Comparison of ENCODE assay signal across 7 mouse cellular contexts in the genomic region with DNA sequence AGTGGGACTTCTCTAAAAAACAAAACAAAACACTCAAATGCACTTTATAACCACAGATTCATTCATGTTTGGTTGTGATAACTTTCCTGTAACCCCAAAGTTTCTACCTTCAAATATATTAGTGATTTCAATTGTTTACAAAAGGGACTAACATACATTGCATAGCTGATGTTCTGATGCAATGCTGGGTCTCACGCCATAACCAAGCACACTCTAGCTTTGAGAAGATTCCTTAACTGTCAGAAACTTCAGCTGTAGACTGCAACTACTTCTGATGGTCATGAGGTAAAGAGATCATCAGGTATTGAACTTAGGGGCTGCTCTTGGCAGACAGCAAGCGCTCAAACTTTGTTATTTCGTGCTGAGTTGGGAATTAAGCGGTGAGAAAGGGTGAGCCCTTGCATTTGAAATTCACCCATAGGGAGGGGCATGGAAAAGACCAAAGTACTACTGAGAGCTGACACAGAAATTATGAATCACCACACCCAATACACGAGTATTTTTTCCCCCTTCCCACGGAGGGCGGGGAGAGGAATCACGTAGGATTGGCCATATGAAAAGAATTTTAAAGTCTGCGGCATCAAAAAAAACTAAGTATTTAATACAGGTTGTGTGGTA. TPM values are rescaled to one million over a fixed set of nuclear protein-coding genes. Genes with fewer than 3 reads are reported as not detected.
DNase-seq lines count a peak whose midpoint lies in the region; ATAC-seq and TF ChIP-seq lines count a peak whose summit lies in the region.

No protein-coding gene starts in this region.

- peak overlapping the region; percentile 90 for H3K9ac ChIP-seq in forebrain, embryonic 12.5 days
- peak overlapping the region; percentile 92 for H3K9ac ChIP-seq in liver, embryonic 11.5 days (ENCODE audit: low read depth, low read length)

- H3K4me3 ChIP-seq in spleen, adult 2 months (ENCODE audit: extremely low read depth, insufficient read depth, insufficient read length) = peak overlapping the region; percentile 74; the same call in 1 of the 2 replicates
- peak overlapping the region; percentile 74 for H3K4me3 ChIP-seq in forebrain, embryonic 12.5 days (replicated peaks)
- peak overlapping the region; percentile 83 for H3K4me3 ChIP-seq in liver, embryonic 11.5 days (ENCODE audit: low read depth, low read length)

- no peaks in the 10 kb centered on the region for H3K27me3 ChIP-seq in spleen, adult 2 months (ENCODE audit: control insufficient read depth, insufficient read depth, low read length)
- no peaks in the 10 kb centered on the region for H3K27me3 ChIP-seq in forebrain, embryonic 12.5 days
- H3K27me3 ChIP-seq in liver, embryonic 11.5 days (replicated peaks; ENCODE audit: control insufficient read depth, insufficient read depth, low read length) = no peaks in the 10 kb centered on the region

- no peak for ATAC-seq in forebrain, embryonic 12.5 days (ENCODE audit: low FRiP score)
- no peak for ATAC-seq in liver, embryonic 11.5 days (replicated peaks; ENCODE audit: low FRiP score)
- no peak for ATAC-seq in monocyte, adult 5-6 weeks (replicated peaks; ENCODE audit: insufficient number of reproducible peaks, low FRiP score, low TSS enrichment, poor library complexity, severe bottlenecking)

- no peak overlapping the region for H3K27ac ChIP-seq in spleen, adult 2 months (ENCODE audit: insufficient read depth, low read length)
- H3K27ac ChIP-seq in forebrain, embryonic 12.5 days = no peak overlapping the region
- H3K27ac ChIP-seq in liver, embryonic 11.5 days (ENCODE audit: low read depth, low read length) = no peak overlapping the region; the same call in 1 of the 2 replicates

- DNase-seq in spleen, adult 2 months (ENCODE audit: low read depth in 1 of 2, low spot score in 2 of 2) = no peak
- no peak for DNase-seq in spleen, postnatal 4 days (ENCODE audit: low spot score in 2 of 2)
- no peak for DNase-seq in liver, embryonic 11.5 days (ENCODE audit: low spot score)
- DNase-seq in adrenal gland, adult 18-20 months (ENCODE audit: low spot score in 2 of 2) = no peak
- no peak for DNase-seq in testis, postnatal 14 days (ENCODE audit: low spot score)

- peak overlapping the region; percentile 63 for H3K4me2 ChIP-seq in forebrain, embryonic 12.5 days
- peak overlapping the region; percentile 71 for H3K4me2 ChIP-seq in liver, embryonic 11.5 days

- 33% methylated on average over 9 of the region's 9 CpGs for WGBS in spleen, adult 2 months
- WGBS in forebrain, embryonic 12.5 days = 19% methylated on average over 9 of the region's 9 CpGs
- 13% methylated on average over 9 of the region's 9 CpGs for WGBS in liver, embryonic 11.5 days

- TF ChIP-seq POLR2A in spleen, adult 2 months (IDR thresholded peaks at IDR 0.05; ENCODE audit: low read depth, low read length) = no peak

- no peak for TF ChIP-seq CTCF in spleen, adult 2 months (IDR thresholded peaks at IDR 0.05; ENCODE audit: extremely low read depth, insufficient read depth, insufficient read length, insufficient replicate concordance)

- peaks cover 3% of the 10 kb centered on the region for H3K36me3 ChIP-seq in spleen, adult 2 months (ENCODE audit: control insufficient read depth, insufficient read depth, low read length)
- H3K36me3 ChIP-seq in forebrain, embryonic 12.5 days (replicated peaks) = peaks cover 6% of the 10 kb centered on the region; the same call in 1 of the 2 replicates
- no peaks in the 10 kb centered on the region for H3K36me3 ChIP-seq in liver, embryonic 11.5 days (ENCODE audit: control insufficient read depth, insufficient read depth, low read length)

- H3K9me3 ChIP-seq in forebrain, embryonic 12.5 days = no peaks in the 10 kb centered on the region
- H3K9me3 ChIP-seq in liver, embryonic 11.5 days (ENCODE audit: control insufficient read depth, low read length) = no peaks in the 10 kb centered on the region

- peaks cover 7% of the 10 kb centered on the region; the same call in 1 of the 2 replicates for H3K4me1 ChIP-seq in spleen, adult 2 months (ENCODE audit: control insufficient read depth, insufficient read depth, insufficient read length)
- peaks cover 12% of the 10 kb centered on the region for H3K4me1 ChIP-seq in forebrain, embryonic 12.5 days
- H3K4me1 ChIP-seq in liver, embryonic 11.5 days (replicated peaks; ENCODE audit: control insufficient read depth, insufficient read depth, low read length) = peaks cover 11% of the 10 kb centered on the region

RNA-seq across cellular contexts. Expression of a gene that starts 1.1 kb away (rescaled TPM):
- polyA plus RNA-seq in spleen, adult 2 months (2012; rRNA removed) = 4.0 and 4.1 TPM in 2 replicates
- 94.7 and 95.1 TPM in 2 replicates for polyA plus RNA-seq in forebrain, embryonic 12.5 days (2016; fragmentation: Nextera tagmentation; extraction: Ambion mirVana)
- 60.5 and 65.3 TPM in 2 replicates for polyA plus RNA-seq in liver, embryonic 11.5 days (2014; fragmentation: Nextera tagmentation; extraction: Ambion mirVana)
- 97.2 to 105 TPM (median 99.9 TPM) in 3 replicates for total RNA-seq in monocyte, adult 5-6 weeks (2017)
- total RNA-seq in adrenal gland, adult 18-20 months (2021) = 10 to 100 TPM; 58.8 to 59.4 TPM

RNA-seq across cellular contexts. Expression of a gene that starts 6.1 kb away (rescaled TPM):
- polyA plus RNA-seq in spleen, adult 2 months (2012; rRNA removed) = 52.9 and 53.4 TPM in 2 replicates
- polyA plus RNA-seq in forebrain, embryonic 12.5 days (2016; fragmentation: Nextera tagmentation; extraction: Ambion mirVana) = 61.4 and 65.3 TPM in 2 replicates
- polyA plus RNA-seq in liver, embryonic 11.5 days (2014; fragmentation: Nextera tagmentation; extraction: Ambion mirVana) = 36.4 and 38.6 TPM in 2 replicates
- 132 to 180 TPM (median 143 TPM) in 3 replicates for total RNA-seq in monocyte, adult 5-6 weeks (2017)
- total RNA-seq in adrenal gland, adult 18-20 months (2021) = 100 to 1,000 TPM in 1 of 2 experiments, 10 to 100 TPM in 1; 96.5 to 123 TPM

RNA-seq across cellular contexts. Expression of a gene that starts 25.4 kb away (rescaled TPM):
- polyA plus RNA-seq in spleen, adult 2 months (2012; rRNA removed) = 2.4 and 2.5 TPM in 2 replicates
- 30.5 and 33.5 TPM in 2 replicates for polyA plus RNA-seq in forebrain, embryonic 12.5 days (2016; fragmentation: Nextera tagmentation; extraction: Ambion mirVana)
- polyA plus RNA-seq in liver, embryonic 11.5 days (2014; fragmentation: Nextera tagmentation; extraction: Ambion mirVana) = 21.1 and 21.8 TPM in 2 replicates
- 210 to 231 TPM (median 230 TPM) in 3 replicates for total RNA-seq in monocyte, adult 5-6 weeks (2017)
- total RNA-seq in adrenal gland, adult 18-20 months (2021) = 10 to 100 TPM; 45.6 to 59.7 TPM

RNA-seq across cellular contexts. Expression of a gene that starts 48.2 kb away (rescaled TPM):
- polyA plus RNA-seq in spleen, adult 2 months (2012; rRNA removed) = not detected in 2 replicates
- polyA plus RNA-seq in forebrain, embryonic 12.5 days (2016; fragmentation: Nextera tagmentation; extraction: Ambion mirVana) = 0.19 TPM in 1 of 2 replicates, not detected in the other
- polyA plus RNA-seq in liver, embryonic 11.5 days (2014; fragmentation: Nextera tagmentation; extraction: Ambion mirVana) = 0.08 TPM in 1 of 2 replicates, not detected in the other
- total RNA-seq in monocyte, adult 5-6 weeks (2017) = not detected in 3 replicates
- total RNA-seq in adrenal gland, adult 18-20 months (2021) = under 1 TPM in 1 of 2 experiments, not detected in 1; 0.45 TPM

RNA-seq across cellular contexts. Expression of a gene that starts 55.4 kb away (rescaled TPM):
- 3.7 and 6.2 TPM in 2 replicates for polyA plus RNA-seq in spleen, adult 2 months (2012; rRNA removed)
- 8.0 and 8.1 TPM in 2 replicates for polyA plus RNA-seq in forebrain, embryonic 12.5 days (2016; fragmentation: Nextera tagmentation; extraction: Ambion mirVana)
- polyA plus RNA-seq in liver, embryonic 11.5 days (2014; fragmentation: Nextera tagmentation; extraction: Ambion mirVana) = 4.9 and 5.6 TPM in 2 replicates
- total RNA-seq in monocyte, adult 5-6 weeks (2017) = 3.0 to 8.6 TPM (median 7.9 TPM) in 3 replicates
- total RNA-seq in adrenal gland, adult 18-20 months (2021) = 10 to 100 TPM; 20.4 to 27.1 TPM

Comparison
In these comparisons a context has a peak if more than half of its experiments do, and no peak if none do; other contexts are left out.
1. RNA of a gene that starts 1.1 kb away (polyA plus RNA-seq): 94.7 to 95.1 TPM in forebrain, embryonic 12.5 days and 60.5 to 65.3 TPM in liver, embryonic 11.5 days; 4.0 to 4.1 TPM in spleen, adult 2 months; every median in the first group is over 10 times any median in the second.
2. Peak in every context shown above with its lines, with median percentiles within 50 percentile points of each other: H3K4me3 ChIP-seq.